Mouse (Mus musculus): Measurements from ENCODE around the gene Gm49387. TPM values are rescaled to one million over a fixed set of nuclear protein-coding genes. Genes with fewer than 3 reads are reported as not detected.
A peak's percentile ranks its signal among the peaks of the same experiment; 100 is the strongest.

Gene Gm49387
- polyA plus RNA-seq, 1 experiment: not detected

DNA sequence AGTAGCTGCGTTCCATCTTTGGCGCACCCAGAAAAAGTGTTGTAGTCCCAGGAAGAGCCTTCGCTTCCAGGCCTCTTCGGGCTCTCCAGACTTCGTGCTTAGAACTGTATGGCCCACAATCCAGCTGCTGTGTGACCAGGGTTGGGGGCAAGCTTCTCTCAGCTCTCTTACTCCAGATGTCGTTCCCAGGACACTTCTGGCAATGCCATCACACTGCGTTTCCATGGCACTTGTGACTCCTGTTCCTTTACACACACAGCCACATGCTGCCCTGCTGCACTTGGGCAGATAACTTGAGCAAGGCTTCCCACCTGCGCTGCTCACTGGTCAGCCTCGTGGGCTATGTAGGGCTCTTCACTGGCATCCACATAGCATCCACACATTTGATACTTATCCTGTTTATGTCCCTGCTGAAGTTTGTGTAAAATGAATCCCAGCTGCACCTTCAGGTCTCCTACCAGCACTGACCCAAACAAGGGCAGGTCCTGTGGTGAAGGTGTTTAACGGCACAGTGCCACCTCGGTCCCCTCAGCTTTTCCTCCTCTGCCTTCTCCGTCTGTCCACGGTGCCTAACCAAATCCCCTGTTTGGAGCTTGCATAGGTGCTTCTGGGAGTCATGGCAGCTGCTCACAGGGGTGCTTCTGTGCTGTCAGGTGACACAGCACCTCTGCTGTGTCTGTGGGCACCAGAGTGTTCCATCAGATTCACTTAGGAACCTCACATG is 22.9 kb upstream of the Gm49387 start:
- H3K9me3 ChIP-seq: 0 out of 2 replicates have a peak, but pooled peaks cover 5% of the 10 kb centered on the region

DNA sequence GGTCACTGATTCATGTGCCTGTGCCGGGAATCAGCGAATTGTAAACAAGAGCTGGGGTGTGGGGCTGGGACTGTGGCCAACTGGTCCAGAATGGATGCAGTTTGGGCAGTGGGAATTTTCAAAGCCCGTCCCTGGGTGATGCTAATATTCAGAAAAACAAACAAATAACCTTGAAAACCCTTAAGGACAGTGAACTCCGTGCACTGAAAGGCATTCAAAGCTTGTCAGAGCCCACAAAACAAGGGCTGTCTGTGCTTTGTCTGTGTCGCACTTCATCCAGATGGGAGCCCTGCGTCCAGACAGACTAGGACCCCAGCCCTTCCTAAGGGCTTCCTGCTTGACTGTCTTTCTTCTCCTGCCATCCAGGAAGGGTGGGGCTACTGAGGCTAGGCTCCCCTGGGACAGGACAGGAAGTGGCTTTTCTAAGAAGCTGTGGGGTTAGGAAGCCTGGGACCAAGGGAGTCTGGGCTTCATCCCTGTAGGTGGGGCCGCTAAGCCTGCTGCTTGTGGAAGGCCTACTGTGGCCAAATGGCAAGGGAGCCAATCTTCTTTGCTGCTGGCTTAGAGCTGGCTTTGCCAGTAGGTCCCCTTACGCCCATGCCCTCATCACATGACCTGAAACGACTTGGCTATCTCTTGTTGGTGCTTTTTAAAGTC is 22.0 kb upstream of the Gm49387 start:
- Histone ChIP-seq H3K36me3 (replicated peaks; ENCODE audit: low read length) (peaks cover 45% of the 10 kb centered on the region), H3K4me1 (peaks cover 99% of the 10 kb centered on the region), H3K27me3 (replicated peaks) (no peaks in the 10 kb centered on the region), H3K4me3 (replicated peaks) (peak overlapping the region; percentile 90), H3K9me3 (0 out of 2 replicates have a peak, but pooled peaks cover 5% of the 10 kb centered on the region)
- TF ChIP-seq FLI1 (IDR thresholded peaks at IDR 0.05; ENCODE audit: low read length) (no peak), GATA1 (IDR thresholded peaks at IDR 0.05; ENCODE audit: borderline replicate concordance, low read length) (no peak)

More for the DNA sequence above, 22.9 kb upstream of the Gm49387 start:
- H3K36me3 ChIP-seq (replicated peaks; ENCODE audit: low read length): peaks cover 45% of the 10 kb centered on the region
- peaks cover 99% of the 10 kb centered on the region for H3K4me1 ChIP-seq
- H3K4me3 ChIP-seq (replicated peaks): peak overlapping the region; percentile 90
- no peak for TF ChIP-seq GATA1 (IDR thresholded peaks at IDR 0.05; ENCODE audit: borderline replicate concordance, low read length)
- TF ChIP-seq FLI1 (IDR thresholded peaks at IDR 0.05; ENCODE audit: low read length): no peak
- H3K27me3 ChIP-seq (replicated peaks): no peaks in the 10 kb centered on the region

DNA sequence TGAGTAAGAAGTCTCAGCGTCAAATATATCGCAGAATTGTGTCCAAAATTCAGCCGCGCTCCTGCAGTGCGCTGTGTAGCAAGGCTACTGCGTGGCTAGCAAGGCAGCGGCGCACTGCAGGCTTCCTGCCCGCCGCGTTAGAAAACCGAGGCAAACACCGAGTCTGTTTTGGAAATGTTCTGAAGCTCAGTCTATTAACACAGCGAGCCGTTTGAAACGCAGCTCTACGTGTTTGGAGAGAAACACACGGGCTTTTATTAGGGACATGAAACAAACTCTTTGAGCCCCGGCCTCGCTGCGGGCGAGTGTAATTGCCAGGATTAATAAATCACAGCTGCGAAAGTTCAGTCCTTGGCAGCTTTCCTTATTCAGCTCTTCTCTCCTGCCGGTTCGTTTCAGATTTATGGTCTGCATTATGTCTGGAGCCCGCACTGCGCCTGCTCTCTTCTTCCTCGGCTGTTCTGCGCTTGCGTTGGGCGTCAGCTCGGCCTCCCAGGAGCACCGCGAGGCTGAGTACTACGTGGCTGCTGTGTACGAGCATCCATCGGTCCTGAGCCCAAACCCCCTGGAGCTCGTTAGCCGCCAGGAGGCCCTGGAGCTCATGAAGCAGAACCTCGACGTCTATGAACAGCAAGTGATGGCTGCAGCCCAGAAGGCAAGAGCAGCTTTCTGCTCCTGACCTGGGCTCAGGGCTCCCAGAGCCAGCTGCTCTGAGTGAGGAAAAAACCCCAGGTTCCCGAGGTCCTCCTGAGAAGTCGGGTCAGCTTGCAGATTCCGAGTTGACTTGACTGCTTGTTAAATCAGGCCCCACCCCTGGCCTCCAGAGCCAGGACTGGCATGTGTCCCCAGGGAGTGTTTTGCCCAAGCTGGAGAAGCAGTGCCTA is 21.2 kb upstream of the Gm49387 start:
- Histone ChIP-seq H3K9me3 (0 out of 2 replicates have a peak, but pooled peaks cover 3% of the 10 kb centered on the region), H3K4me3 (replicated peaks) (peak overlapping the region; percentile 90), H3K36me3 (replicated peaks; ENCODE audit: low read length) (peaks cover 37% of the 10 kb centered on the region), H3K27me3 (replicated peaks) (no peaks in the 10 kb centered on the region), H3K4me1 (peaks cover 99% of the 10 kb centered on the region)
- TF ChIP-seq FLI1 (IDR thresholded peaks at IDR 0.05; ENCODE audit: low read length) (no peak), GATA1 (IDR thresholded peaks at IDR 0.05; ENCODE audit: borderline replicate concordance, low read length) (no peak)

DNA sequence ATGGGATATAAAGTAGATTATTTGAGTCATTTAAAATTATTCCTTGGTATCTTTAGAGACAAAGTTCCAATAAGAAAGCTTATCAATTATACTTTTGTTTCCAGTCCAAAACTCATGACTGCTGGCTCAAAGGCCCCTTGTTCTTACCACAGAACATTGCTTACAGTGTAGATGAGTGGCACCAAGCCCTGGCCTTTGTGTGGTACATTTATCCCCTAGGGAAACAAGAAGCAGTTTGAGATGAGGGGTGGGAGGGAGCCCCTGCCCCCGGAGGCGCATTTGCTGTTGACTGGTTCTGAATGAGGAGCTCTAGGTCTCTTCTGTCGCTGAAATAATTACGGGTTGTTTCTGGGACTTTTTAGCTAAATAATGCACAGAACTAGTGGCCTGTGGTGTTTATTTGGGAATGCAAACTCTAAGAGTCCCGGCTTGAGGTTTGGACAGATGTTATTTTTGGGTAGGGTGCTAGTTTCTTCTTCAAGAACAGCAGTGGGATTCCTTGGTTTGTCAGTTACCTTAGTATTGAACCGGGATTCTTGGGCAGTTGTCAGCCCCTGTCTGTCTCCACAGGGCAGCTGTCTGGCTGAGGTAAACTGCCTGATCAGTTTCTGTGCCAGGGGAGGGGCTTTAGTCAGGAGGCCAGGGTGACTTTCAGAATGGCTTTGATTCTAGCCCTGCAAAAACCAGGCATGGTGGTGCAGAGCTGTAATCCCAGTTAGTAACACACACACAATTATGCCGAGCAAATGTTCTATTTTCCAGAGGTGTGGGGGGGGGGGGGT is 19.8 kb upstream of the Gm49387 start:
- Histone ChIP-seq H3K4me3 (replicated peaks) (no peak overlapping the region), H3K9me3 (no peaks in the 10 kb centered on the region), H3K27me3 (replicated peaks) (no peaks in the 10 kb centered on the region), H3K36me3 (replicated peaks; ENCODE audit: low read length) (peaks cover 23% of the 10 kb centered on the region), H3K4me1 (peaks cover 98% of the 10 kb centered on the region)
- TF ChIP-seq FLI1 (IDR thresholded peaks at IDR 0.05; ENCODE audit: low read length): no peak
- no peak for TF ChIP-seq GATA1 (IDR thresholded peaks at IDR 0.05; ENCODE audit: borderline replicate concordance, low read length)

DNA sequence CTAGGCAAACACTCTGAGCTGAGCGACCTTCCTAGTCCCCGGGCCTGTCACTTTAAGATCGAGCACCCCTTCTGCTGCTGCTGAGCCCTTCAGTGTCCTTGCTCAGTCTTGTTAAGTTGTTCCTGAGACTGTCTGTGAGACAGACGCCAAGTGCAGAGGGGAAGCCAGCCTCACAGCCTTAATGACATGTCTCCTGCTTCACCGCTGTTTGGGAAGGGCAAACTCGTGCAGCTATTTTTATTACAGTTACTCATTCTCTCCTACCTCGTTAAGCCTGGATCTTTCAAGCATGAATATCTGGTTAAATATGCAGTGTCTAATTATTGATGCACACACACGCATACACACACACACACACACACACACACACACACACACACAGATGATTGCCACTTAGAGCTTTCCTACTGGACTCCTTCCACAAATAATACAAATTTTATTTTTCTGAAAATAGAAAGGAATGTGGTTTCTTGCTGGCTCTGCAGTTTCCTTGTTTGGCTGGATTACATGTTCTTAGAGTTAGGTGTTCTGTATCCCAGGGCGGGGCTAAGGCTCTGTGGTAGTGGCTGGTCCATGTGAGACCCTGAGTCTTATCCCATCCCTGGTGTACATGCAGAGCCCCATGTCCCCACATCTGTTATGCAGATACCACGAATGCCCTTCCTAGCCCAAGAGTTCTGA is 19.0 kb upstream of the Gm49387 start:
- no peaks in the 10 kb centered on the region for H3K9me3 ChIP-seq
- H3K36me3 ChIP-seq (replicated peaks; ENCODE audit: low read length): peaks cover 20% of the 10 kb centered on the region
- peaks cover 98% of the 10 kb centered on the region for H3K4me1 ChIP-seq
- H3K4me3 ChIP-seq (replicated peaks): no peak overlapping the region
- H3K27me3 ChIP-seq (replicated peaks): no peaks in the 10 kb centered on the region
- TF ChIP-seq GATA1 (IDR thresholded peaks at IDR 0.05; ENCODE audit: borderline replicate concordance, low read length): no peak
- TF ChIP-seq FLI1 (IDR thresholded peaks at IDR 0.05; ENCODE audit: low read length): no peak

DNA sequence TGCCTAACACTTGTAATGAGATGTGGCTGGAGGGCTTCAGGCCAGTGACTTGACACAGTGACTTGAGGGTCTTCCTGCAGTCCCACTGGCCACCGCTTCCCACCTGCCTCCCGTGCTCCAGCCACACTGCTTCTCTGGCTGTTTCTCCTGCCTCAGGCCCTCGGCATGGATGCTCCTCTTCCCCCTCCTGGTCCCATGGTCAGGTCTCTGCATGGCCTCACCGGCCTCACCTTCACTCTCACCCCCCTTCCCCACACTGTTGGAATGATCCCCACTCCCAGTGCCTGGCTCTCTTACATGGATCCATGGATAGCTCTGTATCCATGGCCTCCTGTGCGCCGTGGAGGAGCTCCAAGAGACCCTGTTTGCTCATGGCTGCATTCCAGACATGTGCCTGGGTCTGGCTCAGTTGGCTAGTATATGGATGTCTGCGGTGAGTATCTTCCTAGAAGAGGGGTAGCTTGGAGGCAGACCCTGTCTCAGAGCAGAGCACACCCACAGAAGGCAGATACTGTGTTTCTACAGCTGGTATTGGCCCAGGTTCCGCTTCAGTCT is 17.5 kb upstream of the Gm49387 start:
- no peak overlapping the region for H3K4me3 ChIP-seq (replicated peaks)
- H3K27me3 ChIP-seq (replicated peaks): no peaks in the 10 kb centered on the region
- H3K4me1 ChIP-seq: peaks cover 97% of the 10 kb centered on the region
- peaks cover 25% of the 10 kb centered on the region for H3K36me3 ChIP-seq (replicated peaks; ENCODE audit: low read length)
- TF ChIP-seq FLI1 (IDR thresholded peaks at IDR 0.05; ENCODE audit: low read length) (no peak), GATA1 (IDR thresholded peaks at IDR 0.05; ENCODE audit: borderline replicate concordance, low read length) (no peak)
- H3K9me3 ChIP-seq: no peaks in the 10 kb centered on the region

DNA sequence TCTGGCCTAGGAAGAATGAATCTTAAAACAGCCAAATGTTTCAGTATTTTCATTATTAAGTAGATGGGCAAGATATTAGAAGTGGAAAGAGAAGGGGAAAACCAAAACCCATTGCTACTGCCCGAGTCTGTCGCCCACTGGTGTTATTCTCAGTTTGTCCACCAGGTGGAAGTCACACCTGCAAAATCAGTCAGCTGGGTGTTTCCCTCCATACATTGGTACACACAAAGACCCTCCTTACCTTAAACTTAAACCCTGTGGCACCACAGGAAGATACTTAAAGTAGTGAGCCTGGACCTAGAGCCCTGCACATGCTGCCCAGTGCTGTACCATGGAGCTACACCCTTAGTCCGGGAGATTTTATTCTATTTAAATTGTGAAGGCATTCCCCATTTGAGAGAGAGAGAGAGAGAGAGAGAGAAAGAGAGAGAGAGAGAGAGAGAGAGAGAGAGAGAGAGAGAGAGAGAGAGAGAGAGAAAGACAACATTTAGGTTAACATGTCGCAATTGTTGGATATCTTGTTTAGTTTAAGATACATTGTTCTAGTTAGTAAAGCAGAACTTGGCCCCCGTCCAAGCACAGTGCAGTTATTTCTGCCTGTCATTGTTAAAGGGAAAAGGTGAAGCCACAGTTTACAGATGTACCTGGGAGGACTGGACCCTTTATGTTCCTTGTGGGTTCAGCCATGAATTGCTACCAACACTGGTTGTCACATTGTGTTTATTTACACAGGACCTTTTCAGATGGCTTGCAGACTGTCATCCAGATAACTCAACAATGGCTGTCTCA is 16.4 kb upstream of the Gm49387 start:
- peaks cover 30% of the 10 kb centered on the region for H3K36me3 ChIP-seq (replicated peaks; ENCODE audit: low read length)
- no peaks in the 10 kb centered on the region for H3K9me3 ChIP-seq
- TF ChIP-seq GATA1 (IDR thresholded peaks at IDR 0.05; ENCODE audit: borderline replicate concordance, low read length) (no peak), FLI1 (IDR thresholded peaks at IDR 0.05; ENCODE audit: low read length) (no peak)
- H3K4me3 ChIP-seq (replicated peaks): peak overlapping the region; percentile 74
- H3K4me1 ChIP-seq: peaks cover 97% of the 10 kb centered on the region
- H3K27me3 ChIP-seq (replicated peaks): no peaks in the 10 kb centered on the region

DNA sequence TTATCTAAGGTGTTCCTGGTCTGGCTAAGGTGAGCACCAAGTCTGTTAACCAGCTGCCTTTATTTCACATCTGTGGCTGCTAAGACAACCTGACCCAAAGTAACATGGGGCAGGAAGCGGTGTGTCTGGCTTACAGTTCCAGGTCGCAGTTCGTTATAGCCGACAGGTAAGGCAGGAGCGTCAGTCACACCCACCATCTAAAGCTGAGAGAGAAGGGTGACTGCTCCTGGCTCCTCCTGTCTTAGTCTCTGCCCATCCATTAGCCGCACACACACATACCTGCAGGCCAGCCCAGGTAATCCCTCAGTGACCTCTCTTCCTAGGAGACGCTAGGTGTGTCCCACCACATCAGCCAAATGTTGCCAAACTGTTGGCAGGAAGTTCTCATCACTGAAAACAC is 15.7 kb upstream of the Gm49387 start:
- Histone ChIP-seq H3K9me3 (no peaks in the 10 kb centered on the region), H3K4me3 (replicated peaks) (peak overlapping the region; percentile 53), H3K27me3 (replicated peaks) (no peaks in the 10 kb centered on the region), H3K4me1 (peaks cover 96% of the 10 kb centered on the region), H3K36me3 (replicated peaks; ENCODE audit: low read length) (peaks cover 31% of the 10 kb centered on the region)
- no peak for TF ChIP-seq FLI1 (IDR thresholded peaks at IDR 0.05; ENCODE audit: low read length)
- no peak for TF ChIP-seq GATA1 (IDR thresholded peaks at IDR 0.05; ENCODE audit: borderline replicate concordance, low read length)

All from megakaryocyte, embryonic 14.5 days (primary cell).